Mouse (Mus musculus) forebrain, embryonic 10.5 days (tissue): ENCODE measurements at regions not wholly inside any gene's neighbourhood (a gene's known extent, or its start where the extent isn't known, plus 50 kb on each side); places are given as distances from the start of the nearest gene placed in this dataset.
"Not testable (repeated sequence)": the region's sequence is repeated elsewhere in the genome, so short reads cannot be mapped to it uniquely, and the experiment has no call there.

Experiments used
- DNase-seq: peaks from one replicate; pipeline ENCODE4 v3.0.0-alpha.2; 2017; ENCODE audit warnings: low spot score; ENCODE audit errors: extremely low spot score
- H3K27ac ChIP-seq: fragments of 300-500 bp; sonication (generic); 2 replicates; pipeline ENCODE4 v1.5.1; 2016; ENCODE audit warnings: mild to moderate bottlenecking
- H3K27me3 ChIP-seq: fragments of 300-500 bp; sonication (generic); 2 replicates; pipeline ENCODE4 v1.6.1; 2016; ENCODE audit warnings: mild to moderate bottlenecking; ENCODE audit not compliant: poor library complexity, severe bottlenecking
- H3K36me3 ChIP-seq: fragments of 300-500 bp; sonication (generic); replicated peaks from 2 replicates; pipeline ENCODE4 v1.6.1; 2016; ENCODE audit warnings: mild to moderate bottlenecking, moderate library complexity
- H3K4me1 ChIP-seq: fragments of 300-500 bp; sonication (generic); 2 replicates; pipeline ENCODE4 v1.6.1; 2016
- H3K4me3 ChIP-seq: fragments of 300-500 bp; sonication (generic); 2 replicates; pipeline ENCODE4 v1.5.1; 2016; ENCODE audit warnings: mild to moderate bottlenecking, moderate library complexity
- H3K9me3 ChIP-seq: fragments of 300-500 bp; sonication (generic); 2 replicates; pipeline ENCODE4 v1.6.1; 2016; ENCODE audit warnings: mild to moderate bottlenecking, moderate library complexity
- WGBS: fragments of 180-500 bp; shearing (Covaris S2); methylation state at CpG from one replicate; pipeline ENCODE4 v1.1.7; 2016; 5-methylcytosine and 5-hydroxymethylcytosine counted together

GRCm38 (mm10) chr5:26619272-26619671, 197.7 kb upstream of the Dpp6 start:
- whole genome bisulfite sequencing, result 80% methylated on average over 2 of the region's 2 CpGs
- Histone ChIP-seq H3K9me3 (no peaks in the 10 kb centered on the region), H3K4me3 (no peak overlapping the region), H3K4me1 (no peaks in the 10 kb centered on the region), H3K27ac (no peak overlapping the region), H3K27me3 (no peaks in the 10 kb centered on the region), H3K36me3 (no peaks in the 10 kb centered on the region)
- DNase-seq, result no peak

DNA sequence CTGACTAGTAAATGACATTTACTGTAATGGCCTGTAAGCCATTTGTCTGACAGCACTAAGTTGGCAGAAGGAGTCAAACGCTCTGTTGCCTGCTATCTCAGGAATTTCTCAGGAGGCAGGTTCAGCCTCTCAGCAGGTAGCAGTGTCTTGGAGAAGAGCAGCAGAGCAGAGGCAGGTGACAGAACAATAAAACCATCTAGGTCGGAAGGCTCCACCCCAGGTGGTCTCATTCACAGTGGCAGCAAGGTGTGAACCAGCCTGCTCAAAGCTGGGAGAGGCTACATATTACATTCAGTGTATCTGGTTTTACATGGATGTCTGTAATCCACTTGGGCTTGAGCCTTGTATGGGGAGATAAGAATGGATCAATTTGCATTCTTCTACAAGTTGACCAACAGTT, 194.9 kb upstream of the Dpp6 start:
- Histone ChIP-seq H3K27me3 (no peaks in the 10 kb centered on the region), H3K4me1 (no peaks in the 10 kb centered on the region), H3K27ac (no peak overlapping the region), H3K36me3 (no peaks in the 10 kb centered on the region), H3K4me3 (no peak overlapping the region), H3K9me3 (no peaks in the 10 kb centered on the region)
- no peak for DNase-seq
- WGBS, result 52% methylated on average over 2 of the region's 2 CpGs

GRCm38 (mm10) chr5:26671478-26671877, 145.5 kb upstream of the Dpp6 start:
- DNase-seq, result no peak
- H3K36me3 ChIP-seq, result no peaks in the 10 kb centered on the region
- no peak overlapping the region for H3K27ac ChIP-seq
- 85% methylated on average over 1 of the region's 1 CpGs for WGBS
- no peaks in the 10 kb centered on the region for H3K9me3 ChIP-seq
- H3K4me3 ChIP-seq, result no peak overlapping the region
- no peaks in the 10 kb centered on the region for H3K4me1 ChIP-seq
- H3K27me3 ChIP-seq, result no peaks in the 10 kb centered on the region

GRCm38 (mm10) chr5:26689775-26690174, 127.2 kb upstream of the Dpp6 start:
- H3K4me3 ChIP-seq, result no peak overlapping the region
- no peaks in the 10 kb centered on the region for H3K4me1 ChIP-seq
- H3K27ac ChIP-seq, result no peak overlapping the region
- no peaks in the 10 kb centered on the region for H3K36me3 ChIP-seq
- WGBS, result 83% methylated on average over 3 of the region's 3 CpGs
- no peaks in the 10 kb centered on the region for H3K27me3 ChIP-seq
- DNase-seq, result no peak
- H3K9me3 ChIP-seq, result peaks cover 3% of the 10 kb centered on the region; the same call in 1 of the 2 replicates

DNA sequence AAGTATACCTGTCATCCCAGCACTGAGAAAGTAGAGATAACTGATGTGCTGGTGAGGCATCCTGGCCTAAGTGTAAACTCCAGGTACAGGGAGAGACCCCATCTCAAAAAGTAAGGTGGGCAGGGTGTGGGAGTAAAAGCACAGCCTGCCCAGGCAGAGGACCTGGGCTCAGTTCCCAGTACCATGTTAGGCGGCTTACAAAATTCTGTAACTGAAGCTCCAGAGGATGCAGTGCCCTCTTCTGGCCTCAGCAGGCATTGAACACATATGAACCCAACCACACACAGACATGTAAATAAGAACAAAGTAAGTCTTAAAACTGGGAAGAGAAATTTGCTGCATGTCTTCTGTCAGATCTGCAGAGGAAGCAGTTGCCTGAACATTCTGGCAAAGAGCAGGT, 125.9 kb upstream of the Dpp6 start:
- Histone ChIP-seq H3K27me3 (no peaks in the 10 kb centered on the region), H3K27ac (no peak overlapping the region), H3K4me3 (no peak overlapping the region), H3K36me3 (no peaks in the 10 kb centered on the region), H3K9me3 (peaks cover 3% of the 10 kb centered on the region; the same call in 1 of the 2 replicates), H3K4me1 (no peaks in the 10 kb centered on the region)
- DNase-seq, result no peak
- 92% methylated on average over 1 of the region's 1 CpGs for WGBS

- peaks cover 3% of the 10 kb centered on the region; the same call in 1 of the 2 replicates for H3K9me3 ChIP-seq
- no peaks in the 10 kb centered on the region for H3K4me1 ChIP-seq
- H3K27me3 ChIP-seq, result no peaks in the 10 kb centered on the region
- H3K27ac ChIP-seq, result no peak overlapping the region
- DNase-seq, result no peak
- 28% methylated on average over 5 of the region's 5 CpGs for WGBS
- H3K4me3 ChIP-seq, result no peak overlapping the region
- H3K36me3 ChIP-seq, result no peaks in the 10 kb centered on the region
Observed at GRCm38 (mm10) chr5:26692013-26692412, 125.0 kb upstream of the Dpp6 start.

- WGBS, result 50% methylated on average over 6 of the region's 6 CpGs
Observed at GRCm38 (mm10) chr5:26703621-26704020, 113.4 kb upstream of the Dpp6 start.

DNA sequence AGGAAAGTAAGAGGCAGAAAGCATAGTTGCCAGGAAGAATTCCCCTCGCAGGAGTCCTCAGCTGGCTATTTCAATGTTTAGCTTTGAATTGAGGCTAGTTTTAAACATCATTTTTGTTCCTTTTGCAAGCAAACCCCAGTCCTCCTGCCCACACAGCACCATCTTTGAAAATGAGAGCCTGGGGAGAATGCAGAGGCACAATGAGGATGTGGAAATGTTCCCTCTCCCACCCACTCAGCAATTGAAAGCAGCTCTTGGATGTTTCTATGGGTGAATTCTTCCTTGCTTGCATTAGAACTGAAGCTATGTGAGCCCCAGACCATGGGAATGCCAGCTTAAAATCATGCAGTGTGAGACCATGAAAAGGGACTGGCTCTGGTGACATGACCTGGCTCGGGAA, 109.3 kb upstream of the Dpp6 start:
- Histone ChIP-seq H3K36me3 (no peaks in the 10 kb centered on the region), H3K27ac (no peak overlapping the region), H3K4me3 (no peak overlapping the region), H3K27me3 (no peaks in the 10 kb centered on the region), H3K9me3 (no peaks in the 10 kb centered on the region), H3K4me1 (no peaks in the 10 kb centered on the region)
- DNase-seq, result no peak
- 86% methylated on average over 2 of the region's 2 CpGs for WGBS

More at GRCm38 (mm10) chr5:26703621-26704020, 113.4 kb upstream of the Dpp6 start:
- H3K4me3 ChIP-seq, H3K36me3 ChIP-seq, DNase-seq, H3K4me1 ChIP-seq, H3K27me3 ChIP-seq, H3K9me3 ChIP-seq, H3K27ac ChIP-seq: not testable (repeated sequence)

GRCm38 (mm10) chr5:26724491-26724890, 92.5 kb upstream of the Dpp6 start:
- DNase-seq, result no peak
- no peaks in the 10 kb centered on the region for H3K9me3 ChIP-seq
- no peaks in the 10 kb centered on the region for H3K27me3 ChIP-seq
- 89% methylated on average over 2 of the region's 2 CpGs for WGBS
- no peaks in the 10 kb centered on the region for H3K4me1 ChIP-seq
- H3K27ac ChIP-seq, result no peak overlapping the region
- no peak overlapping the region for H3K4me3 ChIP-seq
- no peaks in the 10 kb centered on the region for H3K36me3 ChIP-seq

DNA sequence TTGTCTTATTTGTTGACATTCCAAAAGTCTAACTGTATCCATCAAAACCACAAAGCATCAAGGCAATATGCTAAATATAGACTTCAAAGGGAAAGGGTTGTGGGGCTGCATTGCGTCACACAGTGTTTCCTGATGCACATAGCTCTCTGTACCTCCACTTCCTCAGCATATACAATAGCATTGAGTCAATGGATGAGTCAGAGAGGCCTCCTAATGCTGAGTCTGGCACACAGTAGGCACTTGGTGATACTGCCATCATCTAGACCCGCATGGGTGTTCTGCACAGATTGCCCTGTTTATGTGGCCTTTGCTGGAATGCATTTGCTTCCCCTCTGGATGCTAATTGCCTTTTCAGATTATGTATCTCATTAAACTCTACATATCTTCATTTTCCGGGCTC, 91.0 kb upstream of the Dpp6 start:
- Histone ChIP-seq H3K4me3 (no peak overlapping the region), H3K36me3 (no peaks in the 10 kb centered on the region), H3K4me1 (no peaks in the 10 kb centered on the region), H3K9me3 (no peaks in the 10 kb centered on the region), H3K27me3 (no peaks in the 10 kb centered on the region), H3K27ac (no peak overlapping the region)
- DNase-seq, result no peak
- WGBS, result 88% methylated on average over 3 of the region's 3 CpGs

DNA sequence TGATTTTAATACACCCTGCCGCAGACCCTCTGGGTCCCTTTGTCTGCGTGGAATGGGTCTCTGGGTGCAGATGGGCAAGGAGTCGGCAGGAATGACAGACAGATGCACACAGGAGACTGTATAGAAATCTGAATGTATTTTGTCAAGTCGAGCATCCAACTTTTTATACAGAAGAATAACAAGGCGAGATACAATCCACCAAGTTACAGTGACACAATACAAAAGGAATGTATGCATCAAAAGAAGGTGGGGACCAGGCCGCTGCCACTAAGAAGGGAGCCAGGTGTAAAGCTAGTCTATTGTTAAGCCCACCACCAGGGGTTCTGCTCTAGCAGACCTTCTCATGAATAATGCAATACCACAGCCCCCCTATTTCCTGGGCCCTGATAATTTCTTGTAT, 65.8 kb upstream of the Dpp6 start:
- not testable (repeated sequence) for H3K36me3 ChIP-seq

DNA sequence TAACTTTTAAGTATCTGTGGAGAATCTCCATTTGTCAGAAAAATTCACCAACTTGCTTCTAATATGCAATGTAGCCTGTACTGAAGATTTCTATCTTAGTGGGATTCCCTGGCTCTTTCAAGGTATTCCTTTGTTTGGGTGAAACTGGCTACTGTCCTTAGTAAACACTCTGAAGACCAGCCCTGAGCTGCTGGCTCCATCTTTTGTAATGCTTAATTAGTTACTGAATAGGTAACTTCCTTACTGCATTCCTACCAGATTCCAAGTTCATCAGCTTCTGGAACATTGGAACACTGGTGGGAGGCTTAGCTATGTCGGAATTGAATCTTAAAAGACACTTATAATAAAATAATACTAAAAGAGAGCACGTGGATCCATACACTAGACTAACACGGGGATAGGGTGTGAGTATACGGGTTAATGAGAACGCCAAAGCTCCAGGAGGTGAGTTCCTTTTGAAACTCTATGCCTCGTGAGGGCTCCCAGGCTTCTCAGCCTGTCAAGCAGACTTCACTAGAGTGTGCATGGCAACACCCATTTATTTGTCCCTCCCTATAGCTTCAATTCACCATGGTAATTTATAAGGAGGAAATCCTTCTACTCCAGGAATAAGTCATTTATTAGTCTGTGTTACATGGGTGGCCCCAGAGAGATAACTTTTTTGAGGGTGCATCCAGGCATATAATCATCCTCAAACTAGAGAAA, 65.2 kb upstream of the Dpp6 start:
- not testable (repeated sequence) for H3K9me3 ChIP-seq, H3K27me3 ChIP-seq, H3K4me1 ChIP-seq, DNase-seq, H3K4me3 ChIP-seq, H3K36me3 ChIP-seq, H3K27ac ChIP-seq
- 80% methylated on average over 6 of the region's 6 CpGs for WGBS

More for the DNA sequence above, 65.8 kb upstream of the Dpp6 start:
- H3K4me1 ChIP-seq, DNase-seq, H3K27ac ChIP-seq, H3K4me3 ChIP-seq, H3K27me3 ChIP-seq, H3K9me3 ChIP-seq: not testable (repeated sequence)
- WGBS, result 88% methylated on average over 6 of the region's 6 CpGs

DNA sequence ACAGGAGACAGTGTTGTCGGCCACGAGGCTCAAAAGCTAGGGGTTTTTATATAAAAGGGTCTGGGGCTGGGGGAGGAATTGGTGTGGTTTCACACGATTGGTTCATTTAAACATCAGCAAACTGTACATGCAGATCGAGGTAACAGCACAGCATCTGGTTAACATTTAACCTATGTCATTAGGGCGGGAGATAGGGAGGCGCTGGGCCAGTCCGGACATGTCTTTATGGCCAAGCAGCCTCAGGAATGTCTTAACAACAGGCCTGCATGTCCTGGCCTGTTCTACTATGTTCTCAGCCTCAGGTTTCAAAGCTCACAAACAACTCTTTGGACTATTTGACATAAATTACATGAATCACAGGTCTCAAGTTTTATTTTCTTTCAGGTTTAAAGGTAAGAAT, 62.9 kb upstream of the Dpp6 start:
- not testable (repeated sequence) for H3K4me1 ChIP-seq, H3K27me3 ChIP-seq, DNase-seq, H3K36me3 ChIP-seq, H3K27ac ChIP-seq, H3K4me3 ChIP-seq, H3K9me3 ChIP-seq
- 91% methylated on average over 7 of the region's 7 CpGs for WGBS
